Mouse (Mus musculus) liver, embryonic 14.5 days (tissue): ENCODE results near the gene Entpd2.

Experiments used
- CTCF ChIP-seq: IDR thresholded peaks from 2 replicates; pipeline ENCODE4 v1.5.1; 2016; ENCODE audit warnings: antibody characterized with exemption, low read depth, control low read depth
- EP300 ChIP-seq: IDR thresholded peaks from 2 replicates; pipeline ENCODE4 v1.6.1; 2016; ENCODE audit warnings: antibody characterized with exemption, low read depth

GRCm38 (mm10) chr2:25363478-25364178, 32.0 kb upstream of the Entpd2 start:
- no peak for TF ChIP-seq CTCF
- no peak for TF ChIP-seq EP300
